Comparison of ENCODE assay signal across 9 mouse cellular contexts in genomic region chr13:92653283-92653682, GRCm38 (mm10). TPM values are rescaled to one million over a fixed set of nuclear protein-coding genes. Genes with fewer than 3 reads are reported as not detected.
DNase-seq lines count a peak whose midpoint lies in the region; ATAC-seq lines count a peak whose summit lies in the region.
"Had no signal": no experiment of that assay in that cellular context is flagged by ENCODE, and none has a peak within 500 bp of the region (broad histone marks: within the 10 kb centered on the region; RNA-seq: fewer than 3 reads in every experiment).

No protein-coding gene starts in this region.

- H3K27ac ChIP-seq in lung, embryonic 15.5 days: no peak overlapping the region; the same call in 1 of the 2 replicates
- H3K27ac ChIP-seq in heart, embryonic 13.5 days (replicated peaks): peak overlapping the region; percentile 75

- peak; percentile 53; the same call in 1 of the 2 replicates for ATAC-seq in lung, embryonic 15.5 days (ENCODE audit: borderline replicate concordance, extremely low read depth, low FRiP score, low TSS enrichment)
- ATAC-seq in heart, embryonic 13.5 days (ENCODE audit: extremely low read depth, insufficient number of reproducible peaks, low FRiP score, low TSS enrichment): no peak

- H3K4me2 ChIP-seq in lung, embryonic 15.5 days: no peak overlapping the region
- H3K4me2 ChIP-seq in heart, embryonic 13.5 days: no peak overlapping the region

- DNase-seq in adrenal gland, adult 2 months: peak; percentile 59
- no peak for DNase-seq in adrenal gland, postnatal 4 days (ENCODE audit: low spot score in 2 of 2)
- no peak for DNase-seq in lung, postnatal 14 days
- peak; percentile 35 for DNase-seq in lung, postnatal 10 days
- DNase-seq in thymus, adult 18-20 months: no peak
- no peak for DNase-seq in MN1 (ENCODE audit: low spot score)

- H3K4me3 ChIP-seq in lung, embryonic 15.5 days: no peak overlapping the region
- H3K4me3 ChIP-seq in heart, embryonic 13.5 days: no peak overlapping the region

- H3K4me1 ChIP-seq in lung, embryonic 15.5 days: peaks cover 47% of the 10 kb centered on the region
- H3K4me1 ChIP-seq in heart, embryonic 13.5 days: peaks cover 49% of the 10 kb centered on the region

- H3K9ac ChIP-seq in lung, embryonic 15.5 days: no peak overlapping the region
- H3K9ac ChIP-seq in heart, embryonic 13.5 days: no peak overlapping the region

- no peaks in the 10 kb centered on the region for H3K27me3 ChIP-seq in lung, embryonic 15.5 days
- H3K27me3 ChIP-seq in heart, embryonic 13.5 days (replicated peaks): no peaks in the 10 kb centered on the region

- H3K9me3 ChIP-seq in lung, embryonic 15.5 days: no peaks in the 10 kb centered on the region
- H3K9me3 ChIP-seq in heart, embryonic 13.5 days: no peaks in the 10 kb centered on the region
- H3K9me3 ChIP-seq: G1E had no signal

- 10% methylated on average over 5 of the region's 5 CpGs for WGBS in lung, embryonic 15.5 days
- 10% methylated on average over 5 of the region's 5 CpGs for WGBS in heart, embryonic 13.5 days

- no peaks in the 10 kb centered on the region for H3K36me3 ChIP-seq in lung, embryonic 15.5 days
- no peaks in the 10 kb centered on the region for H3K36me3 ChIP-seq in heart, embryonic 13.5 days

RNA-seq across cellular contexts. Expression of gene Serinc5, which starts 42.4 kb away (rescaled TPM):
- total RNA-seq in adrenal gland, adult 2 months (2021): 100 to 1,000 TPM in 1 of 2 experiments, 10 to 100 TPM in 1; 39.4 to 119 TPM
- 20.0 and 38.6 TPM in 2 replicates for polyA plus RNA-seq in adrenal gland, adult 2 months (2012; rRNA removed)
- 10 to 100 TPM; 64.1 to 69.0 TPM for total RNA-seq in adrenal gland, postnatal 4 days (2021)
- 23.4 and 26.0 TPM in 2 replicates for polyA plus RNA-seq in lung, embryonic 15.5 days (2015; fragmentation: Nextera tagmentation; extraction: Ambion mirVana)
- 9.4 and 10.4 TPM in 2 replicates for polyA plus RNA-seq in heart, embryonic 13.5 days (2015; fragmentation: Nextera tagmentation; extraction: Ambion mirVana)

Comparison
In these comparisons a context has a peak if more than half of its experiments do, and no peak if none do; other contexts are left out.
1. DNase-seq: peak in adrenal gland, adult 2 months (single experiment) and lung, postnatal 10 days (single experiment); none in adrenal gland, postnatal 4 days (0 of 2), lung, postnatal 14 days (single experiment), thymus, adult 18-20 months (0 of 2) and MN1 (single experiment).